In the genomic region with DNA sequence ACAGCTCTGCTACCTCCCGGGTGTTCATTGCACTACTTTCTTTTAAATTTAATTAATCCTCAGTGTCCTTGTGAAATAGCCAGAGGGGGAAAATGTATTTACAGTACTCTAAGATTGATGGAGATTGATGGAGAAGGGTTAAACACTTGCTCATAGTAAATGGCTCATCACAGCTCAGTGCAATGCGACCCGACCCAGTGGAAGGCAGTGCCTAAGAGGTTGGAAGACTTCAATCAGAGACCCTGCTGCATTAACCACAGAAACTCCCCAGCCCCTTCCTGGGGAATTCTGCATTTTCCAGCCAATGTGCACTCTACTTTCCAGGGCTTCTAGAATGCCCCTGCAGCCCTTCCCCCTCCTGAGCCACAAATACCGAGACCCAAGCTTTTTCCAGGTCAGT, we compare ENCODE assay signal across 14 mouse cellular contexts.
"Had no signal": no experiment of that assay in that cellular context is flagged by ENCODE, and none has a peak within 500 bp of the region (broad histone marks: within the 10 kb centered on the region; RNA-seq: fewer than 3 reads in every experiment).

No protein-coding gene starts in this region.

- H3K9ac ChIP-seq: limb, embryonic 15.5 days; liver, embryonic 12.5 days; lung, embryonic 14.5 days; midbrain, embryonic 12.5 days had no signal

- H3K36me3 ChIP-seq: limb, embryonic 15.5 days; liver, embryonic 12.5 days; midbrain, embryonic 12.5 days had no signal

- H3K4me3 ChIP-seq: limb, embryonic 15.5 days; liver, embryonic 12.5 days; midbrain, embryonic 12.5 days; myocyte had no signal

- ATAC-seq: liver, embryonic 12.5 days had no signal

- H3K9me3 ChIP-seq: limb, embryonic 15.5 days; liver, embryonic 12.5 days; midbrain, embryonic 12.5 days had no signal

- H3K27me3 ChIP-seq: limb, embryonic 15.5 days; liver, embryonic 12.5 days; midbrain, embryonic 12.5 days had no signal

- DNase-seq: kidney, postnatal 36 days; layer of hippocampus, adult 9-11 months; layer of hippocampus, postnatal 36 days; lung, embryonic 14.5 days; lung, postnatal 10 days; right cerebral cortex, adult 18-20 months; right cerebral cortex, postnatal 25 days; thymus, adult 18-20 months; thymus, postnatal 14 days had no signal

- H3K4me1 ChIP-seq: liver, embryonic 12.5 days; midbrain, embryonic 12.5 days had no signal

- H3K27ac ChIP-seq: kidney, postnatal 0 days; limb, embryonic 15.5 days; liver, embryonic 12.5 days; midbrain, embryonic 12.5 days had no signal

- H3K4me2 ChIP-seq: limb, embryonic 15.5 days; liver, embryonic 12.5 days; lung, embryonic 14.5 days; midbrain, embryonic 12.5 days had no signal
